Mouse (Mus musculus) intestine, postnatal 0 days (tissue): ENCODE results near the gene Akain1. TPM values are rescaled to one million over a fixed set of nuclear protein-coding genes. Genes with fewer than 3 reads are reported as not detected.

ENCODE experiments used
- ATAC-seq: fragments of 200-750 bp; cut with Nextera tagmentation; 2 replicates; pipeline ENCODE4 v1.8.0; 2017; ENCODE audit warnings: mild to moderate bottlenecking, moderate TSS enrichment, moderate library complexity
- H3K27ac ChIP-seq: fragments of 300-500 bp; sonication (generic); 2 replicates; pipeline ENCODE4 v1.5.1; 2014; ENCODE audit warnings: mild to moderate bottlenecking, low read depth, low read length, moderate library complexity
- H3K27me3 ChIP-seq: fragments of 300-500 bp; sonication (generic); replicated peaks from 2 replicates; pipeline ENCODE4 v1.6.1; 2014; ENCODE audit warnings: low read length, mixed read lengths; ENCODE audit not compliant: control insufficient read depth, insufficient read depth
- H3K36me3 ChIP-seq: fragments of 300-500 bp; sonication (generic); 2 replicates; pipeline ENCODE4 v1.6.1; 2014; ENCODE audit warnings: mild to moderate bottlenecking, moderate library complexity; ENCODE audit not compliant: control insufficient read depth, insufficient read depth
- H3K4me1 ChIP-seq: fragments of 300-500 bp; sonication (generic); replicated peaks from 2 replicates; pipeline ENCODE4 v1.6.1; 2014; ENCODE audit warnings: antibody characterized with exemption, low read length, mixed read lengths; ENCODE audit not compliant: control insufficient read depth, insufficient read depth
- H3K4me2 ChIP-seq: fragments of 300-500 bp; sonication (generic); replicated peaks from 2 replicates; pipeline ENCODE4 v1.6.1; 2014; ENCODE audit warnings: low read depth, mild to moderate bottlenecking, moderate library complexity
- H3K4me3 ChIP-seq: fragments of 300-500 bp; sonication (generic); 2 replicates; pipeline ENCODE4 v1.5.1; 2014; ENCODE audit warnings: low read depth, low read length
- H3K9ac ChIP-seq: fragments of 300-500 bp; sonication (generic); 2 replicates; pipeline ENCODE4 v1.6.1; 2014; ENCODE audit warnings: mild to moderate bottlenecking, low read depth, low read length
- H3K9me3 ChIP-seq: fragments of 300-500 bp; sonication (generic); 2 replicates; pipeline ENCODE4 v1.6.1; 2016; ENCODE audit warnings: mixed run types; ENCODE audit not compliant: control insufficient read depth
- CTCF ChIP-seq: sonication (generic); IDR thresholded peaks from 2 replicates; pipeline ENCODE4 v1.5.1; 2016; ENCODE audit warnings: low read depth, mild to moderate bottlenecking, control low read depth, antibody characterized with exemption, moderate library complexity
- WGBS: fragments of 180-500 bp; shearing (Covaris S2); extraction: QIAGEN DNeasy Blood & Tissue Kit; methylation state at CpG from one replicate; pipeline ENCODE4 v1.1.7; 2014; 5-methylcytosine and 5-hydroxymethylcytosine counted together
- polyA plus RNA-seq: library from polyadenylated mRNA; unstranded; fragments of >200 nt; fragmentation: Nextera tagmentation; extraction: Ambion mirVana; gene quantifications from 2 replicates; pipeline ENCODE4 v1.2.1, GENCODE M21; 2015

The Akain1 gene
- polyA plus RNA-seq, 1 experiment from 2014 or later, result not detected

GRCm38 (mm10) chr17:69439571-69440480 lies 700 bp downstream of the Akain1 start:
- no peak for TF ChIP-seq CTCF
- H3K9me3 ChIP-seq, result no peaks in the 10 kb centered on the region
- no peaks in the 10 kb centered on the region for H3K36me3 ChIP-seq
- WGBS, result 2% methylated on average over 51 of the region's 52 CpGs
- no peaks in the 10 kb centered on the region for H3K4me1 ChIP-seq
- peak overlapping the region; percentile 68 for H3K4me2 ChIP-seq
- H3K4me3 ChIP-seq, result peak overlapping the region; percentile 34
- peak; percentile 45 for ATAC-seq
- H3K27me3 ChIP-seq, result peaks cover 30% of the 10 kb centered on the region
- H3K27ac ChIP-seq, result no peak overlapping the region
- no peak overlapping the region for H3K9ac ChIP-seq

DNA sequence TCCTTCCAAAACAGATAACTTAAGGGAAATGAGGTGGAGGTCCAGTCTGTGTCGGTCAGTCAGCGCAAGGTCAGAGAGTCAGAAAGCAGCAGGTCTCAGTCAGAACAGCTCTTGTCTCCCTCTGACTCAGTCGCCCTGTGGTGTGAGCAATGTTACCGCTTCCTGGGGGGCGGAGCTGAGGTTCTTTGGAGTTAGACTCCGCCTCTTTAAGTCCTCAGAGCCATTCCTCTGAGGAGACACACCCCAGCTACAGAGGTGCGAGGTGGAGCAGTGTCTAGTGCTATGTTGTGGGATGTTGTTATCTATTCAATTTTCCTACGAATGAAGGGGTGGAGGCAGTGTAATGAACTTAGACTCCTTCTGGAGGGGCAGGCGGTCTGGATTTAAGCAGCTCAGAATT lies 1.9 kb downstream of the Akain1 start:
- no peak overlapping the region for H3K9ac ChIP-seq
- no peak for TF ChIP-seq CTCF
- no peaks in the 10 kb centered on the region for H3K4me1 ChIP-seq

GRCm38 (mm10) chr17:69448679-69449078 lies 9.6 kb downstream of the Akain1 start:
- H3K4me1 ChIP-seq, result no peaks in the 10 kb centered on the region
- H3K4me3 ChIP-seq, result no peak overlapping the region
- H3K36me3 ChIP-seq, result no peaks in the 10 kb centered on the region
- no peak overlapping the region for H3K27ac ChIP-seq
- H3K9ac ChIP-seq, result no peak overlapping the region
- H3K27me3 ChIP-seq, result no peaks in the 10 kb centered on the region
- H3K4me2 ChIP-seq, result no peak overlapping the region
- no peaks in the 10 kb centered on the region for H3K9me3 ChIP-seq
- TF ChIP-seq CTCF, result no peak
- no peak for ATAC-seq

More for the DNA sequence above, 1.9 kb downstream of the Akain1 start:
- Histone ChIP-seq H3K9me3 (no peaks in the 10 kb centered on the region), H3K27ac (no peak overlapping the region), H3K4me3 (no peak overlapping the region), H3K4me2 (no peak overlapping the region), H3K36me3 (no peaks in the 10 kb centered on the region), H3K27me3 (peaks cover 30% of the 10 kb centered on the region)
- ATAC-seq, result no peak
- WGBS, result 11% methylated on average over 9 of the region's 9 CpGs

- H3K36me3 ChIP-seq, result no peaks in the 10 kb centered on the region
- no peak overlapping the region for H3K4me2 ChIP-seq
- TF ChIP-seq CTCF, result no peak
- H3K4me1 ChIP-seq, result no peaks in the 10 kb centered on the region
- no peaks in the 10 kb centered on the region for H3K27me3 ChIP-seq
- WGBS, result 89% methylated on average over 7 of the region's 7 CpGs
- H3K9me3 ChIP-seq, result no peaks in the 10 kb centered on the region
- H3K27ac ChIP-seq, result no peak overlapping the region
- no peak for ATAC-seq
- H3K4me3 ChIP-seq, result no peak overlapping the region
- no peak overlapping the region for H3K9ac ChIP-seq
These were observed 22.6 kb downstream of the Akain1 start for GRCm38 (mm10) chr17:69461680-69462079.

DNA sequence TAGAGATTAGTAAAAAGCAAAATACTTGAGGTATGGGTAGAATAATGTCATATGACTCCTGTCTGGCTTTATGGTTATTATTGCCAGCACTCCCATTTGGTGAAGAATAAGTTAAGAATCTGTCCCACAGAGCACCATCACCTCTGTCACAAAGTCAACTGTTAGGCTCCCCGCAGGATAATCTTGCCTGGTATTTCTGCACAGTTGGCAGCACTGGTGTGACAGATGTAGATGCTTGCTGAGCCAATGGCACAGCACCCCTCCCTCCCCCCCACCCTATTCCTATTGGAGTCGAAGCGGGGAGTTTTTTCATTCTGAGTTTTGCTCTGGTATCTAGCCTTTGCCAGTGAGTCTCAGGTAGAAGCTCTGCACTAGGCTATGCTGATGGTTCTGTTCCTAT lies 23.9 kb downstream of the Akain1 start:
- ATAC-seq, result no peak
- WGBS, result 81% methylated on average over 3 of the region's 3 CpGs
- Histone ChIP-seq H3K27ac (no peak overlapping the region), H3K27me3 (no peaks in the 10 kb centered on the region), H3K9ac (no peak overlapping the region), H3K4me3 (no peak overlapping the region), H3K4me2 (no peak overlapping the region), H3K4me1 (no peaks in the 10 kb centered on the region), H3K9me3 (no peaks in the 10 kb centered on the region), H3K36me3 (no peaks in the 10 kb centered on the region)
- no peak for TF ChIP-seq CTCF

DNA sequence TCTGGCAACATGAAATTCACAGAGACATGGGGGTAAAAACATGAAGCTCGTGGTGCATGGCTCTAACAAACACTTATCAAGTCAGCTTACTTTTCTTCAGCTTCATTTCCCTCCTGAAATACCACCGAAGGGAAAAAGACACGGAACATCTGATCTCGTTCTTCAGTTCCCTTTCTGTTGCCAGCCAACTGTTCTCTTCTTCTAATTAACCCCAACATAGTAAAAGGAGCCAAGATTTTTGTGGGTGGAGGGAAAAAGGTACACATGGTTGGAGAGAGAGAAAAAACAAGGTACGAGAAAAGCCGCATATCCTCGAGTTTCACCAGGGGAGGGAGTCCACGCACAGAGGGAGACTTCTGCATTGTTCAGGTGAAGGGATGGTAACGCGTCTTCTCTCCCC lies 32.0 kb downstream of the Akain1 start:
- no peak for TF ChIP-seq CTCF
- H3K36me3 ChIP-seq, result no peaks in the 10 kb centered on the region
- ATAC-seq, result no peak
- H3K4me2 ChIP-seq, result no peak overlapping the region
- H3K4me1 ChIP-seq, result no peaks in the 10 kb centered on the region
- H3K27ac ChIP-seq, result no peak overlapping the region
- H3K9me3 ChIP-seq, result no peaks in the 10 kb centered on the region
- no peaks in the 10 kb centered on the region for H3K27me3 ChIP-seq
- no peak overlapping the region for H3K4me3 ChIP-seq
- 45% methylated on average over 10 of the region's 10 CpGs for WGBS
- no peak overlapping the region for H3K9ac ChIP-seq
